Mouse (Mus musculus) splenic B cell, adult 2 months (primary cell): ENCODE results near the gene Sox5.

Experiments used
- DNase-seq: peaks from one replicate; pipeline ENCODE4 v3.0.0-alpha.2; 2011; ENCODE audit warnings: low read depth, low spot score
- H3K27me3 ChIP-seq: 2 replicates; pipeline ENCODE4 v1.6.1; 2012; ENCODE audit warnings: mild to moderate bottlenecking, low read length, moderate library complexity, mixed read lengths; ENCODE audit not compliant: control insufficient read depth, poor library complexity, insufficient read depth, severe bottlenecking
- H3K36me3 ChIP-seq: 2 replicates; pipeline ENCODE4 v1.6.1; 2012; ENCODE audit warnings: mild to moderate bottlenecking, low read length, moderate library complexity, mixed read lengths; ENCODE audit not compliant: control insufficient read depth, poor library complexity, insufficient read depth, severe bottlenecking

Sox5 gene

GRCm38 (mm10) chr6:144393151-144393550, 388.6 kb downstream of the Sox5 start:
- no peaks in the 10 kb centered on the region for H3K36me3 ChIP-seq
- DNase-seq: no peak
- H3K27me3 ChIP-seq: no peaks in the 10 kb centered on the region

- Histone ChIP-seq H3K27me3 (no peaks in the 10 kb centered on the region), H3K36me3 (no peaks in the 10 kb centered on the region)
- no peak for DNase-seq
Observed at GRCm38 (mm10) chr6:144389333-144390054, 392.3 kb downstream of the Sox5 start.

GRCm38 (mm10) chr6:144387539-144388255, 394.1 kb downstream of the Sox5 start:
- no peaks in the 10 kb centered on the region for H3K36me3 ChIP-seq
- DNase-seq: no peak
- H3K27me3 ChIP-seq: no peaks in the 10 kb centered on the region

DNA sequence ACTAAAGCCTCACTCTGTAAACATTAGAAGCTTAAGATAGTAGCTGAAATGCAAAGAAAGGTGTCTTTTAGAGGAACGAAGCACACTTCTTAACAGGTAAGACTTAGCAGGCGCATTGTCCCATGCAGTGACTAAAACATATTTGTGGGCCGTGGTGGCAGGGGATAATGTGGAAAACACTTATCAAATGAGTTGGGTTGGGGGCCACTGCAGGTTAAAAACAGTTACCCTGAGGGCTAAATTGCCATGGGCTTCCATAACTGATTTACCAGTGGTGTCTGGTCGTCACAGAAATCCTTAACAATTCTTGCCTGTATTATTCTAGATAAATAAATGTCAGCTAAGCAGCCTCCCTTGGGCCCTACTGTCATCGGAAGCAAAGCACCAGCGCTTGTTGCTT, 401.1 kb downstream of the Sox5 start:
- Histone ChIP-seq H3K36me3 (no peaks in the 10 kb centered on the region), H3K27me3 (no peaks in the 10 kb centered on the region)
- no peak for DNase-seq

DNA sequence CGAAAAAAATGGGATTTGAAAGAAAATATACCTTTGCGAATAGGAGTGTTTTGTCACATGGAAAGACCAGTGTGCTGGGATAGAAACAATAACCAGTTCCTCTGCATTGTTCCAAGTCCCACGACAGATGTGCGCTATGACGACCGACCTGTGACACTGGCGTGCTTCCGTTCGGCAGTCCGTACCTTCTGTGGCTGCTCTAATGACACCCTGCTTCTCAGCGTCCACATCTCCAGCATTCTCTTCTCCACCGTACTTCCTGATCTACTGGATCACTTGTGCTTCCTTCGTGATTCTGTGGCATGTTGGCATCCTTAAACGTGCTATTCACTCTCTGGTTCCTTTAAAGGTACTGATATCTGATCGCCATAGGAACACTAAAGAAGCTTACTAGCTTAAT, 401.6 kb downstream of the Sox5 start:
- Histone ChIP-seq H3K36me3 (no peaks in the 10 kb centered on the region), H3K27me3 (no peaks in the 10 kb centered on the region)
- no peak for DNase-seq

GRCm38 (mm10) chr6:144374810-144375209, 407.0 kb downstream of the Sox5 start:
- no peak for DNase-seq

GRCm38 (mm10) chr6:144370699-144371098, 411.1 kb downstream of the Sox5 start:
- Histone ChIP-seq H3K27me3 (no peaks in the 10 kb centered on the region), H3K36me3 (no peaks in the 10 kb centered on the region)
- no peak for DNase-seq

More at GRCm38 (mm10) chr6:144374810-144375209, 407.0 kb downstream of the Sox5 start:
- H3K36me3 ChIP-seq: no peaks in the 10 kb centered on the region
- no peaks in the 10 kb centered on the region for H3K27me3 ChIP-seq

DNA sequence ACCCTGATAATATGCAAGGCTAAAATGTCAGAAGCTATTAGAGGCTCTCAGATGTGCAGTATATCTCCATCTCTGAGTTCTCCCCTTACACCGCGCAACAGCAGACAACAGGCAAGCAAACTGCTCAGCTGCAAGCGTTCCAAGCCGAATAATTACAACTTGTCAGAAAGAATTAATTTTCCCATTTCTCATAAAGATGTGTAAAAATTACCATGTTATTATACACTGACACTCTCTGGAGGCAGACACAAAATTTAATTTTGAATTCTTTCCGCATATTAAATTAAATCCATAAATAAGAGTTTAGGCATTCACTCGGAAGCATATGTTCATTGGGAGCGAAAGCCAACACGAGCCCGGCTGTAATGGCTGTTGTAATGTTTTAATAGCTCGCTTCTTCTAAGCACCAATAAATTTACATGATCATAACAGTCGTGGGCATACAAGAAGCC, 414.1 kb downstream of the Sox5 start:
- DNase-seq: no peak
- H3K36me3 ChIP-seq: no peaks in the 10 kb centered on the region
- no peaks in the 10 kb centered on the region for H3K27me3 ChIP-seq

- no peak for DNase-seq
- H3K27me3 ChIP-seq: no peaks in the 10 kb centered on the region
- no peaks in the 10 kb centered on the region for H3K36me3 ChIP-seq
Observed at GRCm38 (mm10) chr6:144361267-144362038, 420.3 kb downstream of the Sox5 start.

DNA sequence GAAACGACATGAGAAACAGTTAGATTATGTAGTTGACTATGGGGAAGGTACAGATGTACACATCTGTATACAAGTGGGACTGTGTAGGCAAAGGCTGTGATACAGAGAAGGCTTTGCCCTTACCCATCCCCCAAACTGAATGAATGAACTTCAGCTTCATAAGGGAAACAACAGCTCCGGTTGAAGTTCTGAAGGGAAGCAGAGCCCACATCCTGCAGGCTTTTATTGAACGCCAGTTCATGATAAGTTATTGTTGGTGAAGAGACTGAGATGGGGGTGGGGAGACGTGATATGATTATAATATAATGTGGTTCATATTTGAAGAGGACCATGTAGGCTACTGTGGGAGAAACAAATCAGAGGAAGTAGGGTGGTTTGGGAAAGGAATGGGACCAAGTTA, 424.7 kb downstream of the Sox5 start:
- DNase-seq: no peak
- H3K27me3 ChIP-seq: no peaks in the 10 kb centered on the region
- H3K36me3 ChIP-seq: no peaks in the 10 kb centered on the region

DNA sequence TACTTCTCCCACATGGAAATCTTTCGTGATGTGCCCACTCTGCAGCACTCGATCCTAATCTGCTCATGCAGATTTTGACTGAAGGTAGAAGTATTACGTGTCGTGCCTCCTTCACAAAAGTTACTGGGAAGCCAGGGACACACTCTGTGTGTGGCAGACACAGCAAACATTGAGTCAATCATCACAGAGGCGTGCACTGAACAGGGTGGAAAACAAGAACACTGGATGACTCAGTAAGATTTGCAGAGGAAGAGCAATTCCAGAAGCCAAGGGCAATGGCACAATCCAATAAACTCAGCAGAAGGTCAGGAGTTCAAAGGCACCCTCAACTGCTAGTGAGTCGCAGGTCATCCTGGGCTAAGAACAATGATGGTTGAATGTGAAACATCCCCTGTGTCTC, 430.7 kb downstream of the Sox5 start:
- Histone ChIP-seq H3K36me3 (no peaks in the 10 kb centered on the region), H3K27me3 (no peaks in the 10 kb centered on the region)
- DNase-seq: no peak

DNA sequence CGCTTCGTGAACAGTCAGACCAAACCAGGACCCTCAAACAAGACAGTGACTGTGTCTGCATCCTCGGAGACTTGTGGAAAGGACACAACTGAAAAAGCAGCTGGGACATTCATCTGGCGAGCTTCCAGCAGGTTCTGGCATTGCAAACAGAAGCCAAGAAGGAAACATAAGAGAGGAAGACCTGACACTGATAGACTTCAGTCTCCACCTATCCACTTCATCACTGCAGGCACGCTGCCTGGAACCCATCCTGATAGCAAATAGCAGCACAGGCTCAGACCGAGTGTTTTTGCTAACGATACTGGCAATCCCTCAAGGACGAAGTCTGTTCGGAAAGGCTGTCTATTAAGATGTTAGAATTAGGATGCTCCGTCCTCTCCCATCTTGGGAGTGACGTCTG, 438.4 kb downstream of the Sox5 start:
- no peak for DNase-seq
- H3K36me3 ChIP-seq: no peaks in the 10 kb centered on the region
- no peaks in the 10 kb centered on the region for H3K27me3 ChIP-seq

GRCm38 (mm10) chr6:144339554-144339953, 442.2 kb downstream of the Sox5 start:
- Histone ChIP-seq H3K27me3 (no peaks in the 10 kb centered on the region), H3K36me3 (no peaks in the 10 kb centered on the region)
- DNase-seq: peak; percentile 4

- peak; percentile 6 for DNase-seq
- H3K27me3 ChIP-seq: no peaks in the 10 kb centered on the region
- no peaks in the 10 kb centered on the region for H3K36me3 ChIP-seq
Observed at GRCm38 (mm10) chr6:144339006-144339405, 442.8 kb downstream of the Sox5 start.

DNA sequence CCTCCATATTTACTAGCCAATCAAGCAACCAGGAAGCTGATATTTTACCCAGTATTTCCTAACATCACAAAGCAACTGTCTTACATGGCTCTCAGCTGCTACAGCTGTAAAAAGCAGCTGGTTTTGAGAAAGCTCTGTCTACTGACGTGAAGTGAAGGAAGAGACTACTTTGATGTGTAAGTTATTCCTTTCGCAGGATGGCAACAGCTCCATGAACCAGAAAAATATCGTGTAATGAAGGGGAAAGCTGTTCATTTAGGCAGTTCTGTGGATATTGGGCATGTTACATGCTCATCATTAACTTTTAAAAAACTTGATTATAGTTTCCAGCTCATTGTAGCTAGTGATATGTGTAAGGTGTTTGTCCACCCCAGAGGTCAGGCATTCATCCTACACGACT, 443.6 kb downstream of the Sox5 start:
- DNase-seq: no peak
- Histone ChIP-seq H3K36me3 (no peaks in the 10 kb centered on the region), H3K27me3 (no peaks in the 10 kb centered on the region)
